Mouse (Mus musculus) ES-Bruce4 (cell line): ENCODE data around the gene Upk3a.

Experiments used
- EP300 ChIP-seq: IDR thresholded peaks from 2 replicates; pipeline ENCODE4 v1.6.1; 2011; ENCODE audit warnings: low read depth, low read length; ENCODE audit not compliant: insufficient read depth
- POLR2A ChIP-seq: IDR thresholded peaks from one replicate; pipeline ENCODE4 v1.8.1; 2011; ENCODE audit warnings: low read length; ENCODE audit not compliant: insufficient read depth

- TF ChIP-seq EP300 = no peak
- TF ChIP-seq POLR2A = no peak
Measured at GRCm38 (mm10) chr15:84975729-84976128, 41.2 kb upstream of the Upk3a start.
